Mouse (Mus musculus): Measurements from ENCODE around the gene Rgl1.

Gene Rgl1

GRCm38 (mm10) chr1:152615987-152616776 is 150.0 kb downstream of the Rgl1 start:
- no peak for DNase-seq (ENCODE audit: low spot score)

DNA sequence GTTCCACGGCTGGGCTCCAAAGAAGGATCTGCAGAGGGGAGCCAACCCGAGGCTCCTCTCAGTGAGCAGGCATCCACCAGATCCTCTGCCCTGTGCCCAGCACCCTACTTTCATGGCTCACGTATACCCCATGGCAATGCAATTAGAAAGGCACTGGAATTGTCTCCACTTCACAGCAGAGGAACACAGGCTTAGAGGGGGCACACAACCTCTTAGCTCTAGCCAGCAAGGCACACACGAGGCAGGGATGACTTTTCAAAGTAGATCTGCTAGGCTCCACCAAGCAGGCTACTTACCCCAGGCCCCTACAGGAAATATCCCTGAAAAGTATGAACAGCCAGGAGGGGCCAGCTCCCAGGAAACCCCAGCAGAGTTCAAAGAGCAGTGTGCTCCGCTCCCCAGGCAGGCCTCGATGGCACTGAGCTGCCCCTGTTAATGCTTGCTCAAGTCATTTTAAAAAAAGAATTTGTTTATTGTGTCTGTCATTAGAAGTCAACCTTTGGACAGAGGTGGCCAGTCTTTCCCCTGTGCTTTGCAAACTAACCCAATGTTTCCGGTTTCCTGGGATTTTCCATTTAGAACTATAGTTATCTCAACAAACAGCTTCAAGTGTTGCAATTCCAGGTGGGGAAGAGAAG is 151.3 kb downstream of the Rgl1 start:
- peak; percentile 82 for DNase-seq (ENCODE audit: low spot score)

DNA sequence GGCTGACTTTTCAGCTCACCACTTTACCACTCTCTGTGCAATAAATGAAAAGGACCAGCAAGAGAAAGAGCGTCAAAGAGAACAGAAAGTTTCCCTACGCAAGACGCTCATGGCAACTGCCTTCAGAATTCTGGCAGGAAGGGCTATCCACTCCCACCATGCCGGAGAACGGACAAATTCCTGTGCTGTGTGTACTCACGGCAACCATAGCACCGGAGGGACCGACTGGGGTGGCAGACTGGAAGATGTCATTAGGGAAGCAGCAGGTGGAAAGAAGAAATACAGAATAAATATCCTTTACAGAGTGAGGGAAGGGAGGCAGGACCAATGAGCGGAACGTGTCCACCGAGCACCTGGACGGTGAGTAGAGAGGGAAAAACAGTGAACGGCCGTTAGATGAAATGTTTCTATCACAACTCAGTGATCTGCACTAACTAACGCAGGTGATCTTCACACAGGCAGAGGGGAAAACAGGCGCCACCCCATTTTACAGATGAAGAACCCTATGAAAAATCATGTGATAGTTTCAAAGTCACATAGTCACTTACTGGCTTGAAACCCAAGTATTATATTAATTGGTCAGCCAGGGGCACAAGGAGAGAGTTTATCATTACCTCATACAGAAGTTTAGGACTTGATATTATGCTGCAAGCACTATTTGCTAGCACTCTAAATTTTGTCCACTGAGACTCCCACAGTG is 152.8 kb downstream of the Rgl1 start:
- DNase-seq (ENCODE audit: low spot score): no peak

DNA sequence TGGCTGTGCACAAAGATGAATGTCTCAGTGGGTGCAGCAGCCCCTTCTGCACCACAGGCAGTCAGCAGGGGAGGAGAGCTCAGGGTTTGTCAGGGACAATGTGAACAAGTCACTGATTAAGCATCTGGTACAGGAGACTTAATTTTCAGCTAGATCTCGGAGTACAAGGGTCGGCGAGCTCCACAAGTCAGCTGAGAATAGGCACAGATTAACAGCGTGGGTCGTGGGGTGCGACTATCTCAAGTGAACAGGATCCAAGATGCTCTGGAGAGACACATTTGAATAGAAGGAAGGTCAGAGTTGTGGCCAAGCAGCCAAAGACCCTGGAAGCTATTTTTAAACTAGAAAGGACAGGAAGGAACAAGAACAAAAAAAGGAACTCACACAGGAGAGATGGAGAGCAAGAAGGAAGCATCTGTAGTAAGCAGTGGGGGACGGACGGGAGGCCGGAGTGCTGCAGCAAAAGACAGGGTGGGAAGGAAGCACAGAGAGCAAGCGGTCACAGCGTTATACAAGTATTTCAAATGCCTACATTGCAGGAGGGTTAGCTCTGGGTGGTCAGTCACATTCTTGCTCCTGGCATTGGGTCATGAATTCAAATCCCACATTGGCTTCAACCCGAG is 153.5 kb downstream of the Rgl1 start:
- peak; percentile 57 for DNase-seq (ENCODE audit: low spot score)

DNA sequence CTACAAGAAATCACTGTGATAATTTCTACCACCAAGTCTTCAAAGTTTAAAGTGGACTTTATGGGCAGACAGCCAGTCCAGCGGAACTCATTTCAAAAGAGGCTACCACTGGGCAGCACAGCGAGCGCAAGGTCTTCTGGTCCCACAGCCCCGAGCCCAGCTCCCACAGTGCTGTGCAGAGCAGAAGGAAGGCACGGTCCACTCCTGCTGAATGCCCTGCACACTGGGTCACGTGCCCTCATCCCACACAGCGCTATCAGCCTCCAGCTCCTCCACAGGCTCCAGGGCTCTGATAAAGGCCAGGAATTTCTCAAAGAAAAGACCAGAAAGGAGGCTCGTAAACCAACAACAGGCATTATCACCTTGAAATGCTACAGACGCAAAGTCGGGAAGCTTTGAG is 156.6 kb downstream of the Rgl1 start:
- no peak for DNase-seq (ENCODE audit: low spot score)

- no peak for DNase-seq (ENCODE audit: low spot score)
Observed at GRCm38 (mm10) chr1:152609006-152609405, 157.1 kb downstream of the Rgl1 start.

GRCm38 (mm10) chr1:152607765-152608164 is 158.4 kb downstream of the Rgl1 start:
- DNase-seq (ENCODE audit: low spot score): no peak

- DNase-seq (ENCODE audit: low spot score): no peak
Observed at GRCm38 (mm10) chr1:152606727-152607126, 159.4 kb downstream of the Rgl1 start.

- no peak for DNase-seq (ENCODE audit: low spot score)
Observed at GRCm38 (mm10) chr1:152605895-152606625, 160.1 kb downstream of the Rgl1 start.

- no peak for DNase-seq (ENCODE audit: low spot score)
Observed at GRCm38 (mm10) chr1:152604147-152604546, 162.0 kb downstream of the Rgl1 start.

GRCm38 (mm10) chr1:152603628-152604027 is 162.5 kb downstream of the Rgl1 start:
- no peak for DNase-seq (ENCODE audit: low spot score)

- no peak for DNase-seq (ENCODE audit: low spot score)
Observed at GRCm38 (mm10) chr1:152600494-152600893, 165.7 kb downstream of the Rgl1 start.

DNA sequence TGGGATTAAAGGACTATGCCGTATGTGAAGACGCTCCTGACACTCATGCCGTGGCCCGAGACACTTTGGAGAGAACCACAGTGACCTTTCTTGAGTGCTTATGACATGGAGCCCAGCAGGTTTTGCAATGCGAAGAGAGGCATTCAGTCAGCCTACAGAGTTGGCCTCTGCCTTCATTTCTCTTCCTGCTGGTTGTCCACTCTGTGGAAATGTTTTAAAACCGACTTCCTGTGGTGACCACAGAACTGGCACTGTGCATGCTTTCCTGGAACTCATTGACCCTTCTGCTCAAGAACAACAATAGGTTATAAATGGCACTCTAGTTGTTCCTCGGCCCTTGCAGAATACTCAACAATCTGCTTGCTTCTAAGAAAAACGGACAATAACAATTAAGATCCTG is 166.8 kb downstream of the Rgl1 start:
- DNase-seq (ENCODE audit: low spot score): no peak

- DNase-seq (ENCODE audit: low spot score): no peak
Observed at GRCm38 (mm10) chr1:152594690-152595089, 171.5 kb downstream of the Rgl1 start.

DNA sequence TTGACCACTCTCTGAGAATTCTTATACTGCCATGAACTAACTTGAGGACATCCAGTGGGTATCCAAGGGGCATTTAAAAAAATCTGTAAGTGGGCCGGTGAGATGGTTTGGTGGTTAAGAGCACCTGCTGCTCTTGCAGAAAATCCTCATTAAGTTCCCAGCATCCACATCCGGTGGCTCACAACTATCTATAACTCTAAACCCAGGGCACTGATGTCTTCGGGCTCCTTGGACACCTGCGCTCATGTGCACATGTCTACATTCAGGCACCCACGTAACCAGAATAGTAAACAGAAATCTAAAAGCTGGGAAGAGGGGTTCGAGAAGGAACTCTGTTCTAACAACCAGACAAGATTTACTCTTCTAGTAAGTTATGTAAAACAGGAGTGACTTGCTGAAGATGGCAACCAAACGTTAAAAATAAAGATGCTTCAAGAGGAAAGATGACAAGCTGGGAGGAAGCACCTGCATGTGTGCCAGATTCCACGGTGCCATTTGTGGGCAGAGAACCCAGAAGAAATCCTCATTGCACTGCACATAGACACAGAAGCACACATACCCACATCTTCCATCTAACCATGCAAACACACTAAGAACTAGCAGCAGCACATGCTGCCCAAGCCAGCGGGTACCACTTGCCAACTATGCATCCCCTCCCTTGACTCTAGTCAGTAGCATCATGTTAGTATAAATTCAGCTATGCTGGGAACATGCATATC is 172.2 kb downstream of the Rgl1 start:
- DNase-seq (ENCODE audit: low spot score): no peak

- no peak for DNase-seq (ENCODE audit: low spot score)
Observed at GRCm38 (mm10) chr1:152593382-152593781, 172.8 kb downstream of the Rgl1 start.

- no peak for DNase-seq (ENCODE audit: low spot score)
Observed at GRCm38 (mm10) chr1:152592609-152593008, 173.5 kb downstream of the Rgl1 start.

DNA sequence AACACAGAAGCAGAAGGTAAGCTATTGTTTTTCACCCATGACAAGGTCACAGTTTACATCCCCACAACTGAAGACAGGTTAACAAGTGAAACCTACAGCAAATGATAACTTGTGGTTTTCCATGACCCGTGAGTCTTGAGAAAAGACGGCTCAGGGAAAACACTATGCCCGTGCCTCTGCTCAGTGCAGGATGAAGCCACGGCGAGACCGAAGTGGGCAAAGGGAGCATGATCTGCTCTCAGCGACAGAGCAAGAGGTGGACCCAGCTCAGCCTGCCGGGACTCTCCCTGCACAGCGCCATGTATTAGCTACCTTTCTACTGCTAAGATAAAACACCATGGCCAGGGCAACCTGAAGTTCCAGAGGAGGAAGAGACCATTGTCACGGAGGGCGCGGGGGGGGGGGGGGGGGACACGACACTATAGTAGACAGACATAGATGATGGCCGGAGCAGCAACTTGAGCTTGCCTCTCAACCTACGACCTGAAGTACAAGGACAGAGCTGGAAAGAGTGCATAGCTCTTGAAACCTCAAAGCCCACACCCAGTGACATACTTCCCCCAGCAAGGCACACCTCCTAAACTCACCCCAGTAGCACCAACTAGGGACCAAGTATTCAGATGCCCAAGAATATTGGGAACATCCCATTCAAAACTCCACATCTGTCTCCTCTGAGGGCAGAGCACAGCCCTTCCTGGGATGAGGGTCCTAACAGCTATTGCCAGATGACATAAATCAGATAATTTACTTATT is 174.2 kb downstream of the Rgl1 start:
- no peak for DNase-seq (ENCODE audit: low spot score)

- no peak for DNase-seq (ENCODE audit: low spot score)
Observed at GRCm38 (mm10) chr1:152590321-152590720, 175.8 kb downstream of the Rgl1 start.

DNA sequence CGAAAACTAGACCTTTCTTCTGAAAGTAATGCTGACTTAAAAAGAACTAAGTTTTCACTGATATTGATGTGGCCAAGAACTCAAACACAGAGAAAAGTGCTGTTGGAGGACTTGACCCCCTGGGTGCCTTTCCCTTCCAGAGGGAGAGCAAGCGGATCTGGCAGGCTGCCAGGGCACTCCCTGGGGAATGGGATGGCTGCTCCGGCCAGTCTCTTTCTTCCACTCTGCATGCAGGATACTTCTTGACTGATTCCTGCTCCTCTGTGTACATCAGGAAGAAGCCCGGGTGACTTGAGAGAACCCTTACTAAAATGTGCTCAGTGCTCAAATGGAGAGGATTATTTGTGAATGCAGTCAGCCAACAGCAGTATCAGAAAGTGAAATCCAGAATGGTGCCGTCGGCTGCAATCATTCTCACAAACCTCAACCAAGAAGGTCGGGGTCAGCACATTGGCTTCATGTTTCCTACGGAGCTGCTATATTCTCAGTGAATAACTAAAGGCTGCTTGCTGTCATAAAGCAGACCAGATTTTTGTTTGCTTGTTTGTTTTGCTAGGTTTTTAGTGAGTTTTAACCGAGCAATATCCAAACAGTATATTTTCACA is 176.7 kb downstream of the Rgl1 start:
- DNase-seq (ENCODE audit: low spot score): peak; percentile 73

Measured in yolk sac, embryonic 10.5 days (tissue).